Mouse (Mus musculus) liver, embryonic 13.5 days (tissue): ENCODE measurements around the gene Trip11. TPM values are rescaled to one million over a fixed set of nuclear protein-coding genes. Genes with fewer than 3 reads are reported as not detected.

Experiments
- ATAC-seq: fragments of 200-750 bp; cut with Nextera tagmentation; 2 replicates; pipeline ENCODE4 v1.8.0; 2017; ENCODE audit warnings: low read depth, mild to moderate bottlenecking, moderate number of reproducible peaks, moderate library complexity
- DNase-seq: peaks from one replicate; pipeline ENCODE4 v3.0.0; 2022
- H3K27ac ChIP-seq: fragments of 300-500 bp; sonication (generic); 2 replicates; pipeline ENCODE4 v1.5.1; 2015; ENCODE audit warnings: moderate library complexity, mild to moderate bottlenecking, inconsistent platforms
- H3K27me3 ChIP-seq: fragments of 300-500 bp; sonication (generic); 2 replicates; pipeline ENCODE4 v1.6.1; 2015; ENCODE audit warnings: mild to moderate bottlenecking, inconsistent platforms
- H3K36me3 ChIP-seq: fragments of 300-500 bp; sonication (generic); 2 replicates; pipeline ENCODE4 v1.6.1; 2015; ENCODE audit warnings: mild to moderate bottlenecking, inconsistent platforms
- H3K4me1 ChIP-seq: fragments of 300-500 bp; sonication (generic); replicated peaks from 2 replicates; pipeline ENCODE4 v1.6.1; 2015; ENCODE audit warnings: inconsistent platforms
- H3K4me2 ChIP-seq: fragments of 300-500 bp; sonication (generic); 2 replicates; pipeline ENCODE4 v1.6.1; 2015; ENCODE audit warnings: inconsistent platforms, mild to moderate bottlenecking, moderate library complexity
- H3K4me3 ChIP-seq: fragments of 300-500 bp; sonication (generic); replicated peaks from 2 replicates; pipeline ENCODE4 v1.5.1; 2015; ENCODE audit warnings: mild to moderate bottlenecking, inconsistent platforms
- H3K9ac ChIP-seq: fragments of 300-500 bp; sonication (generic); 2 replicates; pipeline ENCODE4 v1.6.1; 2015; ENCODE audit warnings: mild to moderate bottlenecking, inconsistent platforms
- H3K9me3 ChIP-seq: fragments of 300-500 bp; sonication (generic); replicated peaks from 2 replicates; pipeline ENCODE4 v1.6.1; 2016; ENCODE audit warnings: inconsistent platforms
- WGBS: fragments of 180-500 bp; shearing (Covaris S2); methylation state at CpG from one replicate; pipeline ENCODE4 v1.1.7; 2015; ENCODE audit not compliant: insufficient replicate concordance; 5-methylcytosine and 5-hydroxymethylcytosine counted together
- polyA plus RNA-seq: library from polyadenylated mRNA; unstranded; fragments of >200 nt; fragmentation: Nextera tagmentation; extraction: Ambion mirVana; gene quantifications from 2 replicates; pipeline ENCODE4 v1.2.1, GENCODE M21; 2015

Trip11 gene
- polyA plus RNA-seq, 1 experiment from 2014 or later, result 9.0 TPM

DNA sequence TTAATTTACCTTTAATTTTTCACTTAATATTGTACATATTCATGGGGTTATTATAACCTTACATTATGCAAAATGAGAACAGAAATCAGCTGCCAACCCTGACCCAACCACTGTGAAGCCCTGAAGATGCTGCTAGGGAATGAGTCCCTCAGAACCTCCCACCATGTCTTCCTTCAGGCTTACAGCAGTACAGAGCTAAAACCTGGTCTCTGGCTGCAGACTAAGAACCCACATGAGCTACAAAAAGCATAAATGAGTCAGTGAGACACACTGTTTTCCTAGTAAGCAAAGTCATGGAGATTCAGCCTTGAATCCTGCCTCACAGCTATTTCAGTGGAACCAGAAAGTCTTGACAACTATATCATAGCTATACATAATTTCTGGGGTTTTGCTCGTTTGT is 15.4 kb upstream of the Trip11 start:
- Histone ChIP-seq H3K4me1 (no peaks in the 10 kb centered on the region), H3K27ac (no peak overlapping the region), H3K36me3 (peaks cover 61% of the 10 kb centered on the region), H3K4me2 (no peak overlapping the region), H3K27me3 (no peaks in the 10 kb centered on the region), H3K9ac (no peak overlapping the region), H3K9me3 (no peaks in the 10 kb centered on the region), H3K4me3 (no peak overlapping the region)
- no peak for ATAC-seq
- no peak for DNase-seq
- 63% methylated on average over 1 of the region's 1 CpGs for WGBS

DNA sequence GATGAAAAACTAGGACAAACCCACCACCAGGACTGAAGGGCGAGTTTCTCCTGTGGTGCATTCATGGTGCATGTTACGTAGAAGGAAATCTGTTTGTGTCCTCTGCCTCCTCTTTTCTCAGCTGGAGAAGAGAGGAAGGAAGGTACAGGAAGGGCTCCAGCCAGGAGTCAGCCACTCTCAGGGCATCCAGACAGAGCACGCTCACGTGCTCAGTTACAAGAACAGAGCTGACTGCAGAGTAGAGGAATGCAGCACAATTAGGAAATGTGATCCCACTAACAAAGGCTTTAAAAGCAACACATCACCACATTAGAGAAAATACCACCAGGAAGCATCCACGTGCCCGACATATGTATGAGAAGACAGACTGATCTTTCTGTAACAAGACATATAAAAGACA is 9.2 kb upstream of the Trip11 start:
- Histone ChIP-seq H3K9me3 (no peaks in the 10 kb centered on the region), H3K4me3 (no peak overlapping the region), H3K27ac (no peak overlapping the region), H3K4me1 (no peaks in the 10 kb centered on the region), H3K27me3 (no peaks in the 10 kb centered on the region), H3K36me3 (peaks cover 25% of the 10 kb centered on the region), H3K4me2 (no peak overlapping the region), H3K9ac (no peak overlapping the region)
- 86% methylated on average over 6 of the region's 6 CpGs for WGBS
- ATAC-seq, result no peak
- no peak for DNase-seq

GRCm38 (mm10) chr12:101919847-101920246 is 6.8 kb upstream of the Trip11 start:
- Histone ChIP-seq H3K27me3 (no peaks in the 10 kb centered on the region), H3K9ac (no peak overlapping the region), H3K4me1 (no peaks in the 10 kb centered on the region), H3K36me3 (peaks cover 13% of the 10 kb centered on the region), H3K9me3 (no peaks in the 10 kb centered on the region), H3K4me2 (no peak overlapping the region), H3K4me3 (no peak overlapping the region), H3K27ac (no peak overlapping the region)
- ATAC-seq (no peak), DNase-seq (no peak)
- 65% methylated on average over 3 of the region's 3 CpGs for WGBS

DNA sequence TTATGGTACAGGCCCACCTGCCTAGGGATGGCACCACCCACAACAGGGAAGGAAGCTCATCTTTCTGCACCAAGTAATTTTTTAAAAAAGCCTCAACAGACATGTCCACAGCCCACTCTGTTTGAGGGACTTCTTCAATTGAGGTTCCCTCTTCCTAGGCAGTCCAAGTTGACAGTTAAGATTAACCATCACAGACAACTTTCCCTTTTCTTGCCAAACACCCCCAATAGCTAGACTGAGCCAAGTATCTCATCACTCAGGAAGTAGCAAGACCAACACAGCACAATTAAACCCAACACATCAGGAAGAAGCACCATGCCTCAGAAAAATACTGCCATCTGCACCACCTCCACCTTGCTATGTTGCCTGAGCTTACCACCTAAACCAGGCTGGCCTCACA is 4.1 kb upstream of the Trip11 start:
- Histone ChIP-seq H3K4me2 (no peak overlapping the region), H3K4me3 (no peak overlapping the region), H3K27ac (no peak overlapping the region), H3K36me3 (no peaks in the 10 kb centered on the region), H3K27me3 (no peaks in the 10 kb centered on the region), H3K9ac (no peak overlapping the region), H3K9me3 (no peaks in the 10 kb centered on the region), H3K4me1 (peaks cover 11% of the 10 kb centered on the region)
- no peak for ATAC-seq
- no peak for DNase-seq

DNA sequence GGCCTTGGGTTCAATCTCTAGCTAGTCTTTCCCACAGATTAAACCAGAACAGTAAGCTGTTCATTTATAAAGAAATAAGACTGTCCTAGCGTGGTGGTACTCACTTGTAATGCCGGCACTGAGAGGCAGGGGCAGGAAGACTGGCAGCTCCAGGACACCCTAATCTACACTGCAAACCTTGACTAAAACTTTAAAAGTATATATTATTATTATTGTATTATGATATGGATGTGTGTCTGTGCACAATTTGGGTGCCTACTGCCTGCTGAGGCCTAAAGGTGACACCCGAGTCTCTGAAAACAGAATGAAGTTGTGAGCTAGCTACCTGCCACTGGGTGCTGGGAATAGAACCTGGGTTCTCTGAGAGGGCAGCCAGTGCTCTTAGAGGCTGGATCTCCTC is 1.7 kb downstream of the Trip11 start:
- 78% methylated on average over 3 of the region's 3 CpGs for WGBS

GRCm38 (mm10) chr12:101910360-101910759 is 2.7 kb downstream of the Trip11 start:
- peaks cover 21% of the 10 kb centered on the region for H3K36me3 ChIP-seq
- H3K4me2 ChIP-seq, result no peak overlapping the region
- H3K9ac ChIP-seq, result no peak overlapping the region
- H3K9me3 ChIP-seq, result no peaks in the 10 kb centered on the region
- H3K4me3 ChIP-seq, result no peak overlapping the region
- no peak overlapping the region for H3K27ac ChIP-seq
- peaks cover 32% of the 10 kb centered on the region for H3K4me1 ChIP-seq
- 82% methylated on average over 6 of the region's 6 CpGs for WGBS
- H3K27me3 ChIP-seq, result no peaks in the 10 kb centered on the region
- ATAC-seq (no peak), DNase-seq (no peak)

More for the DNA sequence above, 1.7 kb downstream of the Trip11 start:
- ATAC-seq (no peak), DNase-seq (no peak)
- Histone ChIP-seq H3K9me3 (no peaks in the 10 kb centered on the region), H3K9ac (peak overlapping the region; percentile 94; the same call in 1 of the 2 replicates), H3K4me3 (peak overlapping the region; percentile 90), H3K36me3 (peaks cover 18% of the 10 kb centered on the region), H3K27ac (no peak overlapping the region), H3K27me3 (no peaks in the 10 kb centered on the region), H3K4me1 (peaks cover 30% of the 10 kb centered on the region), H3K4me2 (peak overlapping the region; percentile 84)

DNA sequence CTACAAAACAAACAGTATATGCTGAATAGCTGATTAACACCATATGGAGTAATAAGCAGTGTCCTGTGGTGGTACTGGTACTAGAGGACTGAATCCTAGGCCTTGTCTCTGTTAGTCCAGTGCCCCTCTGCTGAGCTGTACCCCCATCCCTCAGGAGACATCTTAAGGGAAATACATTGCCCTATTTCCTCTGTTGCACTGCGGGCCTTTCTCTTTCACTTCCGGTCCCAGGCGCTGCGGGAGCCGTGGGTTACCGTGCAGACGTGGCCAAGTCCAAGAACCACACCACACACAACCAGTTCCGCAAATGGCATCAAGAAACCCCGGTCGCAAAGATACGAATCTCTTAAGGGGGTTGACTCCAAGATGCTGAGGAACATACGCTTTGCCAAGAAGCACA is 7.2 kb downstream of the Trip11 start:
- DNase-seq, result no peak
- H3K36me3 ChIP-seq, result peaks cover 28% of the 10 kb centered on the region
- WGBS, result 59% methylated on average over 12 of the region's 12 CpGs
- H3K4me1 ChIP-seq, result peaks cover 11% of the 10 kb centered on the region; the same call in 1 of the 2 replicates
- H3K27me3 ChIP-seq, result no peaks in the 10 kb centered on the region
- no peak overlapping the region for H3K4me2 ChIP-seq
- H3K9me3 ChIP-seq, result no peaks in the 10 kb centered on the region
- no peak overlapping the region for H3K27ac ChIP-seq
- ATAC-seq, result no peak
- no peak overlapping the region for H3K4me3 ChIP-seq
- no peak overlapping the region for H3K9ac ChIP-seq

GRCm38 (mm10) chr12:101904906-101905305 is 8.2 kb downstream of the Trip11 start:
- Histone ChIP-seq H3K27ac (no peak overlapping the region), H3K9me3 (no peaks in the 10 kb centered on the region), H3K27me3 (no peaks in the 10 kb centered on the region), H3K4me3 (no peak overlapping the region), H3K9ac (no peak overlapping the region), H3K4me2 (no peak overlapping the region), H3K36me3 (peaks cover 30% of the 10 kb centered on the region), H3K4me1 (0 out of 2 replicates have a peak, but pooled peaks cover 5% of the 10 kb centered on the region)
- ATAC-seq, result no peak
- WGBS, result 51% methylated on average over 4 of the region's 4 CpGs
- DNase-seq, result no peak

GRCm38 (mm10) chr12:101904170-101904569 is 8.9 kb downstream of the Trip11 start:
- H3K9me3 ChIP-seq, result no peaks in the 10 kb centered on the region
- no peak overlapping the region for H3K4me2 ChIP-seq
- 0 out of 2 replicates have a peak, but pooled peaks cover 5% of the 10 kb centered on the region for H3K4me1 ChIP-seq
- ATAC-seq (no peak), DNase-seq (no peak)
- H3K27ac ChIP-seq, result no peak overlapping the region
- H3K9ac ChIP-seq, result no peak overlapping the region
- peaks cover 27% of the 10 kb centered on the region for H3K36me3 ChIP-seq
- H3K27me3 ChIP-seq, result no peaks in the 10 kb centered on the region
- 65% methylated on average over 3 of the region's 3 CpGs for WGBS
- no peak overlapping the region for H3K4me3 ChIP-seq

DNA sequence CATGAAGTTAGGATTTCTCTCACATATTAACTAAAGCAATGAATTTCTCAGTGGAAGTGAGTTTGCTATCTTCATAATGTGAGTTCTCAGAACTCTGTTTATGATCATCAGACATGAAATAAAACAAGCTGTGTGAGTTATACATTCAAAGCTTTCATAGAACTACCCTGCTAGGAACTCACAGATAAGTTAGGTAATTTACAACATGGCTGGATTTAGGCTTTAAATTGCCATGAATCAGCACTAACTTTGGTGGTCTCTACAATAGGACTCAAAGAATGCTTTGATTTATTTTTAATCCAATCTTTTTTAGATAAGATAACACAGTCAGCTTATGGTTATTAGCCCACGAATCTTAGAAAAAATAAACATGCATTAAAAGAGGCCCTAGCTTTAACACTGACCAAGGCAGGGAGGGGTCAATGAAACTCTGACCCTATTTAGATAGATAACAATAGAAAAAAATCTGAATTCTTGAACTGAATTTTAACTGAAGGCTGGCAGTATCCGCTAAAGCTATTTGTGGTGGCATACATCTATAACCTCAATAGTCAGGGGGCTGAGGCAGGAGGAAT is 13.3 kb downstream of the Trip11 start:
- ATAC-seq (no peak), DNase-seq (no peak)
- H3K9ac ChIP-seq, result no peak overlapping the region
- no peaks in the 10 kb centered on the region for H3K9me3 ChIP-seq
- H3K4me1 ChIP-seq, result 0 out of 2 replicates have a peak, but pooled peaks cover 2% of the 10 kb centered on the region
- 75% methylated on average over 2 of the region's 2 CpGs for WGBS
- H3K4me2 ChIP-seq, result no peak overlapping the region
- peaks cover 13% of the 10 kb centered on the region for H3K36me3 ChIP-seq
- no peak overlapping the region for H3K4me3 ChIP-seq
- no peak overlapping the region for H3K27ac ChIP-seq
- H3K27me3 ChIP-seq, result no peaks in the 10 kb centered on the region

DNA sequence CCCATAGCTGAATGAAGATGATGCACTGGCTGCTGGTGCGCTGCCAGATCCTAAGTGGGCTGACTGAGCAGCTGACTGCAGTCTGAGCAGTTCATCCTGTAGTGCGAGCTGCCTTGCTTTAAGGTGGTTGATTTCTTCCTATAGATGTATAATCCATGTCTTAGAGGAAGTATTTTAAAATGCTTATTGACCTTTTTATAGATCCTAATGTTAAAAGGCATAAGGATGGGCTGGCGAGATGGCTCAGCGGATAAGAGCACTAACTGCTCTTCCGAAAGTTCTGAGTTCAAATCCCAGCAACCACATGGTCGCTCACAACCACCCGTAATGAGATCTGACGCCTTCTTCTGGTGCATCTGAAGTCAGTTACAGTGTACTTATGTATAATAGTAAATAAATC is 14.1 kb downstream of the Trip11 start:
- H3K27ac ChIP-seq, result no peak overlapping the region
- WGBS, result 87% methylated on average over 8 of the region's 8 CpGs
- no peak for DNase-seq
- H3K9ac ChIP-seq, result no peak overlapping the region
- no peaks in the 10 kb centered on the region for H3K9me3 ChIP-seq
- no peak overlapping the region for H3K4me3 ChIP-seq
- H3K4me2 ChIP-seq, result no peak overlapping the region
- H3K4me1 ChIP-seq, result 0 out of 2 replicates have a peak, but pooled peaks cover 2% of the 10 kb centered on the region
- no peak for ATAC-seq
- H3K36me3 ChIP-seq, result peaks cover 20% of the 10 kb centered on the region
- H3K27me3 ChIP-seq, result no peaks in the 10 kb centered on the region

GRCm38 (mm10) chr12:101897113-101897512 is 16.0 kb downstream of the Trip11 start:
- Histone ChIP-seq H3K9ac (no peak overlapping the region), H3K36me3 (peaks cover 27% of the 10 kb centered on the region), H3K27ac (no peak overlapping the region), H3K9me3 (no peaks in the 10 kb centered on the region), H3K4me2 (no peak overlapping the region), H3K4me1 (no peaks in the 10 kb centered on the region), H3K4me3 (no peak overlapping the region), H3K27me3 (no peaks in the 10 kb centered on the region)
- WGBS, result 32% methylated on average over 7 of the region's 7 CpGs
- no peak for ATAC-seq
- no peak for DNase-seq
